Mouse (Mus musculus) liver, embryonic 11.5 days (tissue): Measurements from ENCODE around the gene Slit1. TPM values are rescaled to one million over a fixed set of nuclear protein-coding genes. Genes with fewer than 3 reads are reported as not detected.

Source experiments
- ATAC-seq: fragments of 200-750 bp; cut with Nextera tagmentation; replicated peaks from 2 replicates; pipeline ENCODE4 v1.8.0; 2017; ENCODE audit warnings: moderate number of reproducible peaks, mild to moderate bottlenecking, moderate TSS enrichment, moderate library complexity; ENCODE audit not compliant: low FRiP score
- DNase-seq: peaks from one replicate; pipeline ENCODE4 v3.0.0-alpha.2; 2017; ENCODE audit warnings: low spot score
- H3K27ac ChIP-seq: fragments of 300-500 bp; sonication (generic); 2 replicates; pipeline ENCODE4 v1.5.1; 2014; ENCODE audit warnings: mild to moderate bottlenecking, low read depth, low read length, control low read depth
- H3K27me3 ChIP-seq: fragments of 300-500 bp; sonication (generic); replicated peaks from 2 replicates; pipeline ENCODE4 v1.6.1; 2014; ENCODE audit warnings: low read length, mixed read lengths; ENCODE audit not compliant: control insufficient read depth, insufficient read depth
- H3K36me3 ChIP-seq: fragments of 300-500 bp; sonication (generic); 2 replicates; pipeline ENCODE4 v1.6.1; 2014; ENCODE audit warnings: mild to moderate bottlenecking, low read length, moderate library complexity, mixed read lengths; ENCODE audit not compliant: control insufficient read depth, insufficient read depth
- H3K4me1 ChIP-seq: fragments of 300-500 bp; sonication (generic); replicated peaks from 2 replicates; pipeline ENCODE4 v1.6.1; 2014; ENCODE audit warnings: low read length, mixed read lengths; ENCODE audit not compliant: control insufficient read depth, insufficient read depth
- H3K4me2 ChIP-seq: fragments of 300-500 bp; sonication (generic); 2 replicates; pipeline ENCODE4 v1.6.1; 2014; ENCODE audit warnings: mild to moderate bottlenecking, control low read depth, moderate library complexity
- H3K4me3 ChIP-seq: fragments of 300-500 bp; sonication (generic); 2 replicates; pipeline ENCODE4 v1.5.1; 2014; ENCODE audit warnings: low read depth, low read length, control low read depth
- H3K9ac ChIP-seq: fragments of 300-500 bp; sonication (generic); 2 replicates; pipeline ENCODE4 v1.6.1; 2014; ENCODE audit warnings: low read depth, low read length, control low read depth
- H3K9me3 ChIP-seq: fragments of 300-500 bp; sonication (generic); 2 replicates; pipeline ENCODE4 v1.6.1; 2016; ENCODE audit warnings: low read length, inconsistent platforms, mixed read lengths; ENCODE audit not compliant: control insufficient read depth
- WGBS: fragments of 180-500 bp; shearing (Covaris S2); extraction: QIAGEN DNeasy Blood & Tissue Kit; methylation state at CpG from one replicate; pipeline ENCODE4 v1.1.7; 2014; 5-methylcytosine and 5-hydroxymethylcytosine counted together
- polyA plus RNA-seq: library from polyadenylated mRNA; unstranded; fragments of >200 nt; fragmentation: Nextera tagmentation; extraction: Ambion mirVana; gene quantifications from 2 replicates; pipeline ENCODE4 v1.2.1, GENCODE M21; 2014

The Slit1 gene
- polyA plus RNA-seq, 1 experiment from 2014 or later, result 0.26 TPM

- DNase-seq, result no peak
- Histone ChIP-seq H3K4me1 (no peaks in the 10 kb centered on the region), H3K9ac (no peak overlapping the region), H3K27me3 (no peaks in the 10 kb centered on the region), H3K36me3 (no peaks in the 10 kb centered on the region), H3K27ac (no peak overlapping the region), H3K9me3 (no peaks in the 10 kb centered on the region), H3K4me3 (no peak overlapping the region), H3K4me2 (no peak overlapping the region)
- WGBS, result 64% methylated on average over 6 of the region's 6 CpGs
- no peak for ATAC-seq
Observed at GRCm38 (mm10) chr19:41618153-41618657, 125.3 kb downstream of the Slit1 start.

- WGBS, result 87% methylated on average over 13 of the region's 13 CpGs
- no peak overlapping the region for H3K27ac ChIP-seq
- no peak overlapping the region for H3K4me2 ChIP-seq
- no peak overlapping the region for H3K9ac ChIP-seq
- no peak for ATAC-seq
- H3K4me3 ChIP-seq, result no peak overlapping the region
- H3K27me3 ChIP-seq, result no peaks in the 10 kb centered on the region
- H3K9me3 ChIP-seq, result no peaks in the 10 kb centered on the region
- DNase-seq, result no peak
- H3K4me1 ChIP-seq, result no peaks in the 10 kb centered on the region
- H3K36me3 ChIP-seq, result no peaks in the 10 kb centered on the region
Observed at GRCm38 (mm10) chr19:41617102-41617501, 126.4 kb downstream of the Slit1 start.

- Histone ChIP-seq H3K27ac (no peak overlapping the region), H3K9ac (no peak overlapping the region), H3K4me2 (no peak overlapping the region), H3K4me3 (no peak overlapping the region), H3K4me1 (no peaks in the 10 kb centered on the region), H3K9me3 (no peaks in the 10 kb centered on the region), H3K27me3 (no peaks in the 10 kb centered on the region), H3K36me3 (no peaks in the 10 kb centered on the region)
- ATAC-seq, result no peak
- 82% methylated on average over 6 of the region's 6 CpGs for WGBS
- DNase-seq, result no peak
Observed at GRCm38 (mm10) chr19:41616274-41616673, 127.2 kb downstream of the Slit1 start.

GRCm38 (mm10) chr19:41615606-41616224 lies 127.8 kb downstream of the Slit1 start:
- no peak overlapping the region for H3K27ac ChIP-seq
- H3K36me3 ChIP-seq, result no peaks in the 10 kb centered on the region
- H3K9me3 ChIP-seq, result no peaks in the 10 kb centered on the region
- DNase-seq, result no peak
- no peak overlapping the region for H3K4me2 ChIP-seq
- no peaks in the 10 kb centered on the region for H3K4me1 ChIP-seq
- H3K4me3 ChIP-seq, result no peak overlapping the region
- WGBS, result 69% methylated on average over 11 of the region's 11 CpGs
- H3K9ac ChIP-seq, result no peak overlapping the region
- no peak for ATAC-seq
- H3K27me3 ChIP-seq, result no peaks in the 10 kb centered on the region

GRCm38 (mm10) chr19:41613325-41614087 lies 130.0 kb downstream of the Slit1 start:
- Histone ChIP-seq H3K9ac (no peak overlapping the region), H3K36me3 (no peaks in the 10 kb centered on the region), H3K4me1 (no peaks in the 10 kb centered on the region), H3K27me3 (no peaks in the 10 kb centered on the region), H3K4me2 (no peak overlapping the region), H3K27ac (no peak overlapping the region), H3K4me3 (no peak overlapping the region), H3K9me3 (no peaks in the 10 kb centered on the region)
- WGBS, result 65% methylated on average over 15 of the region's 16 CpGs
- DNase-seq, result no peak
- ATAC-seq, result no peak

- Histone ChIP-seq H3K4me1 (no peaks in the 10 kb centered on the region), H3K4me2 (no peak overlapping the region), H3K27me3 (no peaks in the 10 kb centered on the region), H3K9ac (no peak overlapping the region), H3K27ac (no peak overlapping the region), H3K9me3 (no peaks in the 10 kb centered on the region), H3K4me3 (no peak overlapping the region), H3K36me3 (no peaks in the 10 kb centered on the region)
- ATAC-seq, result no peak
- DNase-seq, result no peak
- 72% methylated on average over 6 of the region's 6 CpGs for WGBS
Observed at GRCm38 (mm10) chr19:41611683-41612082, 131.8 kb downstream of the Slit1 start.

GRCm38 (mm10) chr19:41606208-41606987 lies 137.1 kb downstream of the Slit1 start:
- whole genome bisulfite sequencing, result 80% methylated on average over 10 of the region's 10 CpGs
- ATAC-seq (no peak), DNase-seq (no peak)
- H3K4me3 ChIP-seq, result no peak overlapping the region
- no peak overlapping the region for H3K9ac ChIP-seq
- no peak overlapping the region for H3K4me2 ChIP-seq
- no peaks in the 10 kb centered on the region for H3K9me3 ChIP-seq
- no peak overlapping the region for H3K27ac ChIP-seq
- no peaks in the 10 kb centered on the region for H3K4me1 ChIP-seq
- no peaks in the 10 kb centered on the region for H3K36me3 ChIP-seq
- no peaks in the 10 kb centered on the region for H3K27me3 ChIP-seq

- Histone ChIP-seq H3K36me3 (no peaks in the 10 kb centered on the region), H3K4me3 (no peak overlapping the region), H3K9me3 (no peaks in the 10 kb centered on the region), H3K4me2 (no peak overlapping the region), H3K4me1 (no peaks in the 10 kb centered on the region), H3K27me3 (no peaks in the 10 kb centered on the region), H3K9ac (no peak overlapping the region), H3K27ac (no peak overlapping the region)
- ATAC-seq, result no peak
- no peak for DNase-seq
- 75% methylated on average over 11 of the region's 11 CpGs for WGBS
Observed at GRCm38 (mm10) chr19:41600647-41601046, 142.8 kb downstream of the Slit1 start.
